Mouse (Mus musculus) layer of hippocampus, adult 18-20 months (tissue): ENCODE results near the gene Serpinb8. TPM values are rescaled to one million over a fixed set of nuclear protein-coding genes. Genes with fewer than 3 reads are reported as not detected.

ENCODE experiments used
- DNase-seq, 2 experiments: peaks; one replicate each; pipeline ENCODE4 v3.0.0; 2022; ENCODE audit warnings: low spot score in 2 of 2
- total RNA-seq, 2 experiments: library from RNA; stranded (reverse); gene quantifications; 2 replicates each; pipeline ENCODE4 v1.2.3; 2021

Serpinb8 gene
- total RNA-seq, 2 experiments from 2014 or later: 2.6 to 3.7 TPM

DNA sequence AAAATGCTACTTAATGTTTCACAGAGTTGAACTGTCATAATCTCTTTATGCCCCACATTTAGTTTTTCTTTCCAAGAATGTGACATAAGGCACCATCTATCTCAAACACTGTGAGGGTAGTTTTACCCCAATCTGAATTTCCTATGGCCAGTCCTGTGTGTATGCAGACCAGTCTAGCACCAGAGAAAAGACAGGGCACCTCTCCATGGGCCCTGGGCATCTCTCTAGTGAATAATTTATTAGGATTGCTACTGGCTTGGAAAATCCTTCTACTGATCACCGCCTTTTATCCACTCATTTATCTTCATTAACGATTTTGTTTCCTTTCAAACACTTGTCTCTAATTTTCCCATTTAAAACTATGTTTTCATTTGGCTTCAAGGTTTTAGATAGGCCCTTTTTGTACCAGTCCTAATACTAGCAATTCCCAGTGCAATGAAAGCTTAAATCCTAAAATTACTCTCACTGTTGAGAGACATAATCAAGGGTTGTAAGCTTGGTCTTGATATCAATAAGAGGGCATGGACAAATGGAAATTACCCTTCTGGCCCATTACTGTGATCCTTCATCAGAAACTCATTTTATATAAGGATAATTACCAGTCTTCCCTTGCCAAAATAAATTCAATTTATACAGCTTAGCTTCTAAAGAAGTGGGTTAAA is 52.8 kb downstream of the Serpinb8 start:
- DNase-seq: no peak

DNA sequence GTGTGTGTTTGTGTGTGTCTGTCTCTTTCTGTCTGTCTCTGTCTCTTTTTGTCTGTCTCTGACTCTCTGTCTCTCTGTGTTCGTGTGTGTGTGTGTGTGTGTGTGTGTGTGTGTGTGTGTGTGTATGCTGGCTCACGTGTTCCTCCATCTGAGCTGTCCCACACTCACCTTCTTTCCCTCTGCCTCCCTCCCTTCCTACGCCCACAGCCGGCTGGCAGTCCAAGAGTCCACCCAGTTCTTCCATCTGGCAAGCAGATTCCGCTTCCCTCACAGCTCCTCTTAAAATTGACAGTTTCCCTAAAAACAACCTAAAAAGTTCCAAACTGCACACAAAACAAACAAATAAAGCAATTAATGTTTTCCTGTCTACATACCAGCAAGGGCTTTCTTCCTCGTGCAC is 55.3 kb downstream of the Serpinb8 start:
- peak; percentile 63 for DNase-seq

- DNase-seq: no peak
Measured at GRCm38 (mm10) chr1:107657689-107658088, 67.9 kb downstream of the Serpinb8 start.

Other genes starting within 250 kb of the Serpinb8 start
- not detected for gene Serpinb11, start 228.8 kb upstream of the Serpinb8 start, total RNA-seq
- under 1 TPM in 1 of 2 experiments, not detected in 1; 0.17 TPM for gene Serpinb7, start 190.4 kb upstream of the Serpinb8 start, total RNA-seq
- gene Serpinb2, start 78.6 kb upstream of the Serpinb8 start, total RNA-seq: not detected